Mouse (Mus musculus) splenic B cell, adult 2 months (primary cell): ENCODE results near the gene Nme4.
A peak's percentile ranks its signal among the peaks of the same experiment; 100 is the strongest.
"Not testable (repeated sequence)": the region's sequence is repeated elsewhere in the genome, so short reads cannot be mapped to it uniquely, and the experiment has no call there.

Experiments used
- DNase-seq: peaks from one replicate; pipeline ENCODE4 v3.0.0-alpha.2; 2011; ENCODE audit warnings: low read depth, low spot score
- H3K27me3 ChIP-seq: 2 replicates; pipeline ENCODE4 v1.6.1; 2012; ENCODE audit warnings: mild to moderate bottlenecking, low read length, moderate library complexity, mixed read lengths; ENCODE audit not compliant: control insufficient read depth, poor library complexity, insufficient read depth, severe bottlenecking
- H3K36me3 ChIP-seq: 2 replicates; pipeline ENCODE4 v1.6.1; 2012; ENCODE audit warnings: mild to moderate bottlenecking, low read length, moderate library complexity, mixed read lengths; ENCODE audit not compliant: control insufficient read depth, poor library complexity, insufficient read depth, severe bottlenecking

Nme4 gene

GRCm38 (mm10) chr17:26099316-26099715 is 3.9 kb upstream of the Nme4 start:
- not testable (repeated sequence) for H3K27me3 ChIP-seq, H3K36me3 ChIP-seq
- peak; percentile 57 for DNase-seq

- Histone ChIP-seq H3K27me3 (no peaks in the 10 kb centered on the region), H3K36me3 (no peaks in the 10 kb centered on the region)
- no peak for DNase-seq
Observed at GRCm38 (mm10) chr17:26098461-26098860, 3.1 kb upstream of the Nme4 start.

GRCm38 (mm10) chr17:26094531-26095110 is 781 bp downstream of the Nme4 start:
- no peak for DNase-seq
- H3K27me3 ChIP-seq: no peaks in the 10 kb centered on the region
- H3K36me3 ChIP-seq: no peaks in the 10 kb centered on the region

DNA sequence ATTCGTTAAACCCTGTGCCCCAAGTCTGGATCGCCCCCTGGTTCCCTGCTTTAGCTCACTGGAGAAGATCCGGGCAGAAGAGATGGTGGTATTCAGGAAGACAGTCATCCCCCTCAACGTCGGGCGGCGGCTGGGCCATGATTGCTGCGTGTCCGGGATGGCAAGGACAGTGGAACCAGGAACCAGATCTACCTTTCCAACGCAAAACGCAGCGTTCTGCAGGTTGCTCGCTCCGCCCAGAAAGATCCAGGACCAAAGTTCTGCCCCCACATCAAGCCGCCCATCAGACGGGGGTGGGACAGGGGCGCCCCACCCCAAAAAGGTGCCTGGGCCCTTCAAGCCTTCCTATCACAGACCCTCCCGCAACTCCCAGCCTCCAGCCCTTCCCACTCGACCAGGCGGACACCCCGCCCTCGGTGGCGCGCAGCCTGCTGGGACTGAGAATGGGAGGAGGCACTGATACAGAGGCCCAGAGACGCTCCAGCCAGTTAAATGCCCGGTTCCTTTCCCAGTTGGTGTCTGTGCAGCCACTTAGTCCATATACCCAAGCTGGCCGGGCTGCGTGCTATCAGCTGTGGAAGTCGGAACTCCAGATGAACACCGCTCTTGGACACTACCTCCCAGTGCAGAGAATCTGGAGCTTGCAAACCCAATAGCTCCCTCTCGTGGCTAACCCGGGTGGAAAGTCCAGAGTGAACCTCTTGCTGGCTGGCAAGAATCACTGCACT is 5.3 kb downstream of the Nme4 start, which contains the start of gene Decr2:
Gene Decr2, minus strand, starts transcription at position 433 of the 728 bp plus-strand sequence.
- Histone ChIP-seq H3K36me3 (no peaks in the 10 kb centered on the region), H3K27me3 (no peaks in the 10 kb centered on the region)
- peak; percentile 91 for DNase-seq

GRCm38 (mm10) chr17:26087059-26087564 is 8.3 kb downstream of the Nme4 start:
- H3K36me3 ChIP-seq: no peaks in the 10 kb centered on the region
- no peaks in the 10 kb centered on the region for H3K27me3 ChIP-seq
- DNase-seq: no peak

- DNase-seq: no peak
- H3K36me3 ChIP-seq: no peaks in the 10 kb centered on the region
- no peaks in the 10 kb centered on the region for H3K27me3 ChIP-seq
Observed at GRCm38 (mm10) chr17:26080867-26081266, 14.5 kb downstream of the Nme4 start.

DNA sequence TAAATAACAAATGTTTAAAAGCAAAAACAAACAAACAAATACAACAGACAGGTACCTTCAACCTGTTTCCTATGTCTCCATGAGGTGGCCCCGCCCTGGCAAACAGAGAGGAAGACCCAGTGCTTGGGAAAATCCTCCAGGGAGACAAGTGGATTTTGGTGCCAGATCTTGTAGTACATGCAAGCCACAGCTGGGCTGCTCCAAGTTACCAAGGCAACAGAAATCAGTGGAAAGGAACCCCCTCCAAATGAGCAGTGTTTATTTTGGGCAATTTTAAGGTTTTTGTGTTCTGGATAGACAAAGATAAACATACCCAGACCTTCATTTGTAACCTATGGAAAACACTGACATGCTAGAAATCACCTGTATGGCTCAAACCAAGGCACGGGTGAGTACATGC is 16.6 kb downstream of the Nme4 start:
- no peak for DNase-seq
- no peaks in the 10 kb centered on the region for H3K27me3 ChIP-seq

GRCm38 (mm10) chr17:26075246-26075645 is 20.2 kb downstream of the Nme4 start:
- DNase-seq: no peak
- no peaks in the 10 kb centered on the region for H3K36me3 ChIP-seq
- H3K27me3 ChIP-seq: no peaks in the 10 kb centered on the region

More for the DNA sequence above, 16.6 kb downstream of the Nme4 start:
- H3K36me3 ChIP-seq: no peaks in the 10 kb centered on the region

DNA sequence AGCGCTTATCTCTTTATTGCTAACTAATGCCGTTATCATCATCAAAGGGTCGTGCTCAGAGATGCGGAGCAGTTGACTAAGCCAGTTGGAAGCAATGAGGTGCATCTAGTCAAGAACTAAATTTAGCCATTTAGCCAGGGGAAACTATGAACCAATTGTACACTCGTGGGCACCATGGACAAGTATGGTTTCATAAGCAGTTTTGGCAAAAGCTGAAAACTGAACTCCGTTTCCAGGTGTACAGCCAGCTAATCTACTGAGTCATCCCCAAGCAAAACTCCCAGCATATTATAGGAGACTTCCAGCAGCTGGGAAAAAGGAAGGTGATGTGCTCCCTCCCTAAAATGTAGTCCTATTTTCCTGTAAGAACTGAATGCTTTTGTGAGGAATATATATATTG is 25.3 kb downstream of the Nme4 start:
- H3K27me3 ChIP-seq: no peaks in the 10 kb centered on the region
- no peak for DNase-seq
- H3K36me3 ChIP-seq: no peaks in the 10 kb centered on the region

DNA sequence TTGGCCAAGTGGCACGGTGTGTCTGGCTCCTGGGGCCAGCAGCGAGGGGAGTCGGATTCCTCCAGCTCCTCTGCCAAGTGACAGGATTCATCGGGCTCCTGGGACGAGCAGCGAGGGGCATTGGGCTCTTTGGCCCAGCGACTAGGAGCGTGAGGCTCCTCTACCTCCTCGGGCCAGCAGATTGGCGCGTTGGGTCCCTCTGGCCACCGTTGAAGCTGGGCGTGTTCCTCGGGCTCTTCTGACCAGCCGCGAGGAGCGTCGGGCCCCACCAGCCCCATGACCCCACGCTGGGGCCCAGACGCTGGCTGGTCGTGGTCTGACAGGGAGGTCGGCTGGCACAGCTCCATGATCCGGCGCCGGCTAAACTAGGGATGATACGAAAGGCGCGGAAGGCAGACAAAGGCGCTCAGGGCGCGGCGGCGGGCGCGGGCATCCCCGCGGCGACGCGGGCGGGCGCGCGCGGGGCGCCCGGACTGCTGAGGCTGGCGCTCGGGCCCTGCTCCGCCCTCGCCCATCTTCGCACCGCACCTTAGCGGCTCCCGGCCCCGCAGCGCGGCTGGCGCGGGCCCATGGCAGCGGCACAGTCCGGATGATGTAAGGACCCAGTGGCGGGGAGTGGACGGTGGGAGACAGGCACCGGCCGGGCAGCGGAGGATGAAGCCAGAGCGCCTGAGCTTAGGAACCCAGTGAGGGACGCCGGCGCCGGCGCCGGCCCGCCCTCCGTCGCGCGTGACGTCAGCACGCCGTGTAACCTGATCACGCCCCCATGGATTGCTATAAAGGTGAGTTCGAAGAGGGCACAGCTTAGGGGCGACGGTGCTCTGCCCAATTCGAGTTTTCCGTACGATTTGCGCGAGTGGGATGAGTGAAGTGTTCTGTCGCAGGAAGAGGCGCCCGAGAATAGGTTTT is 26.3 kb downstream of the Nme4 start, which contains the start of gene Rab11fip3:
Gene Rab11fip3, minus strand, starts transcription at position 725 of the 909 bp plus-strand sequence.
- no peaks in the 10 kb centered on the region for H3K36me3 ChIP-seq
- peak; percentile 87 for DNase-seq
- H3K27me3 ChIP-seq: no peaks in the 10 kb centered on the region

GRCm38 (mm10) chr17:26068024-26068830 is 27.2 kb downstream of the Nme4 start:
- peak; percentile 14 for DNase-seq
- H3K27me3 ChIP-seq: no peaks in the 10 kb centered on the region
- H3K36me3 ChIP-seq: no peaks in the 10 kb centered on the region

DNA sequence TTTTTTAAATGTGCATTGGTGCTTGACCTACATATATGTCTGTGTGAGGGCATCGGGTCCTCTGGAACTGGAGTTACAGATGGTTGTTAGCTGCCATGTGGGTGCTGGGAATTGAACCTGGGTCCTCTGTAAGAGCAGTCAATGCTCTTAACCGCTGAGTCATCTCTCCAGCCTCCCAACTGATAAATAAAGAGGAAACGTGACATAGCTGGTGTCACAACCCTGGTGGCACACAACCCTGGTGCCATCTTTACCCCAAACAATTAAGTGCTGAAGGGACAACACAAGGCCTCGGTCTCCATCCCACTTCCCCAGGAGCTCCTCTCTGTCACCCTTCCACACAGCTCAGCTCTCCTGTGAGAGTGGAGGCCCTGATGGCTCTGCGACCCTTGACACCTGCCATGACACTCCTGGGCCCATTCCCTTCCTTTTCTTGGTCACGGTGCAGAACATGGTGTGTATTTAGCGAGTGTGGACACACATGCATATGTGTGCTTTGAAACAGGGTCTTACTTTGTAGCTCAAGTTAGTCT is 28.8 kb downstream of the Nme4 start:
- Histone ChIP-seq H3K36me3 (no peaks in the 10 kb centered on the region), H3K27me3 (no peaks in the 10 kb centered on the region)
- no peak for DNase-seq

DNA sequence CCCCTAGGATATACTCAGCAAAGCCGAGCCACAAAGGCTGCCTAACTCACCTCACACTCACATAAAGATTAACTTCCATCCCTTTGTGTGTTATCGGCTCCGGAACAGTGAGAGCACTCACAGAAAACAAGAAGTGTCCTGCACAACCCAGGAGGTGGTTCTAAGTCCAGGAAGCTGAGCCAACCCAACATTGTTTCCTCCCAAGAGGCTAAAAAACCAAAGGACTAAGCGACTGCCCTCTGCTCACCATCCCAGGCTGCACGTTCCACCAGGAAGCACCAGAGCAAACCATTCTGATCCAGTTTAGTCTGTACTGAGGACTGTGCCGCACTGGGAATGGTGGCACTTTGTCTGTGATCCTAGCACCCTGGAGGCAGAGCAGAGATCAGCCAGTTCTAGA is 30.5 kb downstream of the Nme4 start:
- no peaks in the 10 kb centered on the region for H3K27me3 ChIP-seq
- H3K36me3 ChIP-seq: no peaks in the 10 kb centered on the region
- DNase-seq: no peak
